Mouse (Mus musculus) liver, embryonic 12.5 days (tissue): ENCODE measurements around the gene Tgm7. TPM values are rescaled to one million over a fixed set of nuclear protein-coding genes. Genes with fewer than 3 reads are reported as not detected.
A peak's percentile ranks its signal among the peaks of the same experiment; 100 is the strongest.

Experiments used
- ATAC-seq: fragments of 200-750 bp; cut with Nextera tagmentation; 2 replicates; pipeline ENCODE4 v1.8.0; 2017; ENCODE audit warnings: moderate number of reproducible peaks, mild to moderate bottlenecking, moderate library complexity
- H3K27ac ChIP-seq: fragments of 300-500 bp; sonication (generic); 2 replicates; pipeline ENCODE4 v1.5.1; 2016; ENCODE audit warnings: mild to moderate bottlenecking
- H3K27me3 ChIP-seq: fragments of 300-500 bp; sonication (generic); replicated peaks from 2 replicates; pipeline ENCODE4 v1.6.1; 2016; ENCODE audit warnings: mild to moderate bottlenecking, moderate library complexity
- H3K36me3 ChIP-seq: fragments of 300-500 bp; sonication (generic); 2 replicates; pipeline ENCODE4 v1.6.1; 2016; ENCODE audit warnings: mild to moderate bottlenecking, moderate library complexity
- H3K4me1 ChIP-seq: fragments of 300-500 bp; sonication (generic); 2 replicates; pipeline ENCODE4 v1.6.1; 2016
- H3K4me2 ChIP-seq: fragments of 300-500 bp; sonication (generic); 2 replicates; pipeline ENCODE4 v1.6.1; 2016; ENCODE audit warnings: mild to moderate bottlenecking, moderate library complexity
- H3K4me3 ChIP-seq: fragments of 300-500 bp; sonication (generic); 2 replicates; pipeline ENCODE4 v1.5.1; 2016; ENCODE audit warnings: mild to moderate bottlenecking, moderate library complexity
- H3K9ac ChIP-seq: fragments of 300-500 bp; sonication (generic); 2 replicates; pipeline ENCODE4 v1.6.1; 2016; ENCODE audit warnings: mild to moderate bottlenecking, moderate library complexity
- H3K9me3 ChIP-seq: fragments of 300-500 bp; sonication (generic); replicated peaks from 2 replicates; pipeline ENCODE4 v1.6.1; 2016; ENCODE audit warnings: mild to moderate bottlenecking, moderate library complexity
- WGBS: fragments of 180-500 bp; shearing (Covaris S2); methylation state at CpG from one replicate; pipeline ENCODE4 v1.1.7; 2016; ENCODE audit not compliant: insufficient replicate concordance; 5-methylcytosine and 5-hydroxymethylcytosine counted together
- polyA plus RNA-seq: library from polyadenylated mRNA; unstranded; fragments of >200 nt; fragmentation: Nextera tagmentation; extraction: Ambion mirVana; gene quantifications from 2 replicates; pipeline ENCODE4 v1.2.1, GENCODE M21; 2016

Gene Tgm7
- not detected in 2 replicates for polyA plus RNA-seq

DNA sequence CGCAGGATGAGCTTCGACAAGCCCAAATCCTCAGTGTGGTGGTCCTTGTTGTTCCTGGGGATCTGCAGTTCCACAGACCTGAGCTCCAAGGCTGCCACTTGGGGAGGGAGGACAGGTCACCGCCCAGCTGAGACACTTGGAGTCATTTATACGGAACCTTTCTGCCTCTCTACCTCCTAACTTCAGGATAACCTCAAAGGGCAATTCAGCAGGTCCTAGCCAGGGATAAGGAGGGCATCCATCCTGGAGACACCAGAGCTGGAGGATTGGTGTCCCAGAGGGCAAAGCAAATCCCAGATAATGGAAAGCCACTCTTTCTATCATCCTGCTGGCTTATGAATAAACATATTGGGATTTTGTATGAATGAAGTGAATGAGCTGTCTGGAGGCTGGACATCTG, at the start of gene Tgm7:
Gene Tgm7 (minus strand): TSS at position 101 of the 400 bp plus-strand sequence.
- peaks cover 6% of the 10 kb centered on the region; the same call in 1 of the 2 replicates for H3K27me3 ChIP-seq
- H3K4me3 ChIP-seq, result no peak within 1 kb of the TSS
- no peak for ATAC-seq
- H3K4me1 ChIP-seq, result no peaks in the 10 kb centered on the region
- no peaks in the 10 kb centered on the region for H3K9me3 ChIP-seq
- H3K36me3 ChIP-seq, result no peaks in the 10 kb centered on the region
- 81% methylated on average over 4 of the region's 4 CpGs for WGBS
- no peak within 1 kb of the TSS for H3K9ac ChIP-seq
- H3K4me2 ChIP-seq, result no peak within 1 kb of the TSS
- H3K27ac ChIP-seq, result no peak within 1 kb of the TSS

- Histone ChIP-seq H3K4me1 (peaks cover 5% of the 10 kb centered on the region; the same call in 1 of the 2 replicates), H3K9me3 (no peaks in the 10 kb centered on the region), H3K27me3 (no peaks in the 10 kb centered on the region), H3K4me3 (no peak overlapping the region), H3K9ac (no peak overlapping the region), H3K36me3 (peaks cover 57% of the 10 kb centered on the region), H3K4me2 (no peak overlapping the region), H3K27ac (no peak overlapping the region)
- no peak for ATAC-seq
- WGBS, result 69% methylated on average over 3 of the region's 3 CpGs
These were observed 43.5 kb upstream of the Tgm7 start for GRCm38 (mm10) chr2:121153100-121153499.

DNA sequence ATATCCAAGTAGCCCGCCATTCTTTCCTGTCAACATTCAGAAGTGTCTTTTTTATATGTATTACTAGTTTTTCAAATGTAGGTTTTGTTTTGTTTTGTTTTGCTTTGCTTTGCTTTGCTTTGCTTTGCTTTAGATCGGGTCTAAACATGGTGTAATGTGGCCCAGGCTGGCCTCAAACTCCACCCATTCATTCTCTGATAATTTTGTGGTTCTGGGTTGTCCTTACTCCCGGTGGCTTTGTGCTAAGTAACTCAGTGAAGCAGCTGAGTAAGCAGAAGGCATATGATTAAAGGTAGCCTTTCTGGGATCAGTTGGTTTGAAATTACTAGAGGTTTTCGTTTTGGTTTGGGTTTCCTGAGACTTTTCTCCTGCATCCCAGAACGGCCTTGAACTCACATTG, 40.1 kb upstream of the Tgm7 start:
- no peak overlapping the region for H3K27ac ChIP-seq
- no peak overlapping the region for H3K4me3 ChIP-seq
- no peaks in the 10 kb centered on the region for H3K9me3 ChIP-seq
- ATAC-seq, result no peak
- H3K4me1 ChIP-seq, result peaks cover 5% of the 10 kb centered on the region; the same call in 1 of the 2 replicates
- 53% methylated on average over 5 of the region's 5 CpGs for WGBS
- no peak overlapping the region for H3K9ac ChIP-seq
- H3K4me2 ChIP-seq, result no peak overlapping the region
- H3K27me3 ChIP-seq, result no peaks in the 10 kb centered on the region
- H3K36me3 ChIP-seq, result peaks cover 61% of the 10 kb centered on the region

- Histone ChIP-seq H3K27me3 (no peaks in the 10 kb centered on the region), H3K9ac (no peak overlapping the region), H3K9me3 (no peaks in the 10 kb centered on the region), H3K4me2 (no peak overlapping the region), H3K4me1 (peaks cover 36% of the 10 kb centered on the region), H3K4me3 (no peak overlapping the region), H3K36me3 (peaks cover 56% of the 10 kb centered on the region), H3K27ac (no peak overlapping the region)
- ATAC-seq, result no peak
- WGBS, result 44% methylated on average over 2 of the region's 2 CpGs
These were observed 32.8 kb upstream of the Tgm7 start for GRCm38 (mm10) chr2:121142415-121142814.

DNA sequence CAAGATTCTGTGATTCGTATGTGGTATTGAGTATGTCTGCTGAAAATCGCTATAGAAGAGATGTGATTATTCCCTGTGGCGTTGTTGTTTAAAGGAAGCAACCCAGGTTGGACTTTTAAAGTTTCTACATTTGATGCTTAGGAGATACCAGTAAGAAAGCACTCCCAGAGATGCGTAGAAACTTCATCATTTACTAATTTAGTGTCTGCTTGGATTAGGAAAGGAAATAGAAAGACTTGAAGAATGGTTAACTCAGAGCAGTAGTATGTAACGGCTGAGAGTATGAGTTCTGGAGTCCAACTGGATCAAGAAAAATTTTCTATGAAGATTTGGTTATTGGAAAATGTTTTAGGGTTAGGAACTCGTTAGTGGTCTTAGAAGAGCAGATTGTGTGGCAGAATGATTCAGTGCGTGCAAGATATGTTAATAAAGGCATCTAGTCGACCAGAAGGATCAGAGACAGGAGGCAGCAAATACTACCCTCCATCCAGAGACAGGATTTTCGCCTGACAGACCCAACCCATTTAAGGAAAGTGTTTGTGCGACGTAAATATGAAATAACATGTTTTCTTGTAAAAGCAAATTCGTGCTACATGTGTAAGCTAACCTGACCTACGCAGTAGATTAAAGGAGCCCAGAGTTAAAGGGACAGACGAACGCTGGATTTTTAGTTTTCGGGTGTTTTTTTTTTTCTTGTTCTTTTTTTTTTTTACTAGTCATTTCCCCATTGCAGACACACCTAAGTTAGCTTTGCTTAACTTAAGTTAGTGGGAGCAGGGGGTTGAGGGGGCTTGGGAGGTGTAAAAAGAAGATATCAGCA, 31.8 kb upstream of the Tgm7 start:
- no peak for ATAC-seq
- H3K9me3 ChIP-seq, result no peaks in the 10 kb centered on the region
- WGBS, result 67% methylated on average over 16 of the region's 16 CpGs

DNA sequence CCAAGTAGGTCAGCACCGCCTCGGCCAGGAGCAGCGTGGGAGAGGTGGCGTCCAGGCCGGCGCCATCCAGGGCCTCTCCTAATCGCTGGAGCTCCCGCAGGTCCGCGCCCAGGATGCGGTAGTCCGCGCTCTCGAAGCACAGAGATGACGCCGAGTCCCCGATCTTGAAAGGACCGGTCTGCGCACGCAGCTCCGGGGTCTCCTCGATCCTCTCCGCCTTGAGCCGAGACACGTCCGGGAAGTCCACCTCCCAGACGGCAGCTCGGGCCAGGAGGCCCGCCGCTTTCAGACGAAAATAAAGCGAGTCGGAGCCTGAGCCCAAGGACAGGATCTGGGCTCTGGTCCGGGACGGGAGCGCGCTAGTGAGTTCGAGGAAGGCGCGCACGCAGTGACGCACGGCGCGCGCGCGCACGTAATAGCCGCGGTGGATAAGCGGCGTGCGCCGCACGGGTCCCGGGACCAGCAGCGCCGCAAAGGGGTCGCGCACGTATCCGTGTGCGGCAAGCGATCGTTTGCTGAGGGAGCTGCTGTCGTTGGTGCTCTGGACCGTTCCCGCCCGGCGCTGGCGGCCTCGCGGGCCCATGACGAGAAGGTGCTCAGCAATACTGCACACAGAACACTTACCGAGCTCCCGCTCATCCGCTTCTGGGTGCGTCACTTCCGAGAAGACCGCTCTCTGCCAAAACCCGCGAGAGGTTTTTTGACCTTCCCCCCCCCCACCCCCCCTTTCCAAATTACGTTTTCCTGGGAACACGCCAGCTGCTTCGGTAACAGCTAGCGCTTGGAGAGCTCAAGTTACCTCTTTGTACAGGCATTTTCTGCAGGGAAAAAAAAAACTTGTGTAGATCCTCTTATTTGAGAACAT, 30.7 kb upstream of the Tgm7 start, which contains the start of the genes Adal and Lcmt2:
Gene Adal (plus strand): TSS at position 411 of the 865 bp plus-strand sequence.
Gene Lcmt2 (minus strand): TSS at position 636 of the 865 bp plus-strand sequence.
- WGBS, result under 1% methylated on average over 87 of the region's 87 CpGs
- peak within 1 kb of the TSS; percentile 91 for H3K27ac ChIP-seq
- no peaks in the 10 kb centered on the region for H3K27me3 ChIP-seq
- peak within 1 kb of the TSS; percentile 86 for H3K9ac ChIP-seq
- H3K9me3 ChIP-seq, result no peaks in the 10 kb centered on the region
- peak within 1 kb of the TSS; percentile 81 for H3K4me3 ChIP-seq
- H3K4me2 ChIP-seq, result peak within 1 kb of the TSS; percentile 95
- ATAC-seq, result peak; percentile 96
- peaks cover 42% of the 10 kb centered on the region for H3K36me3 ChIP-seq
- H3K4me1 ChIP-seq, result peaks cover 36% of the 10 kb centered on the region

More for the DNA sequence above, 31.8 kb upstream of the Tgm7 start:
- Histone ChIP-seq H3K27ac (peak overlapping the region; percentile 91; the same call in 1 of the 2 replicates), H3K4me1 (peaks cover 36% of the 10 kb centered on the region), H3K36me3 (peaks cover 50% of the 10 kb centered on the region), H3K27me3 (no peaks in the 10 kb centered on the region), H3K9ac (peak overlapping the region; percentile 86), H3K4me3 (peak overlapping the region; percentile 81), H3K4me2 (peak overlapping the region; percentile 95)

- Histone ChIP-seq H3K36me3 (peaks cover 36% of the 10 kb centered on the region), H3K9me3 (no peaks in the 10 kb centered on the region), H3K9ac (peak overlapping the region; percentile 86), H3K4me3 (peak overlapping the region; percentile 81), H3K27ac (peak overlapping the region; percentile 91), H3K27me3 (no peaks in the 10 kb centered on the region), H3K4me1 (peaks cover 36% of the 10 kb centered on the region), H3K4me2 (peak overlapping the region; percentile 95)
- no peak for ATAC-seq
- WGBS, result 45% methylated on average over 29 of the region's 29 CpGs
These were observed 29.8 kb upstream of the Tgm7 start for GRCm38 (mm10) chr2:121139266-121140017.

- Histone ChIP-seq H3K9me3 (no peaks in the 10 kb centered on the region), H3K4me2 (no peak overlapping the region), H3K4me1 (peaks cover 36% of the 10 kb centered on the region), H3K4me3 (no peak overlapping the region), H3K36me3 (peaks cover 23% of the 10 kb centered on the region), H3K27ac (no peak overlapping the region), H3K27me3 (no peaks in the 10 kb centered on the region), H3K9ac (no peak overlapping the region)
- no peak for ATAC-seq
- 89% methylated on average over 4 of the region's 4 CpGs for WGBS
These were observed 27.8 kb upstream of the Tgm7 start for GRCm38 (mm10) chr2:121137371-121137770.

- Histone ChIP-seq H3K27ac (no peak overlapping the region), H3K4me1 (no peaks in the 10 kb centered on the region), H3K4me3 (no peak overlapping the region), H3K36me3 (peaks cover 5% of the 10 kb centered on the region; the same call in 1 of the 2 replicates), H3K9me3 (no peaks in the 10 kb centered on the region), H3K27me3 (no peaks in the 10 kb centered on the region), H3K9ac (no peak overlapping the region), H3K4me2 (no peak overlapping the region)
- WGBS, result 62% methylated on average over 1 of the region's 1 CpGs
- ATAC-seq, result no peak
These were observed 23.2 kb upstream of the Tgm7 start for GRCm38 (mm10) chr2:121132822-121133221.

GRCm38 (mm10) chr2:121128865-121129620, 19.4 kb upstream of the Tgm7 start:
- H3K9ac ChIP-seq, result no peak overlapping the region
- no peak overlapping the region for H3K27ac ChIP-seq
- no peaks in the 10 kb centered on the region for H3K36me3 ChIP-seq
- H3K4me2 ChIP-seq, result no peak overlapping the region
- no peaks in the 10 kb centered on the region for H3K27me3 ChIP-seq
- H3K9me3 ChIP-seq, result no peaks in the 10 kb centered on the region
- H3K4me1 ChIP-seq, result no peaks in the 10 kb centered on the region
- no peak overlapping the region for H3K4me3 ChIP-seq
- WGBS, result 56% methylated on average over 9 of the region's 9 CpGs
- ATAC-seq, result no peak

DNA sequence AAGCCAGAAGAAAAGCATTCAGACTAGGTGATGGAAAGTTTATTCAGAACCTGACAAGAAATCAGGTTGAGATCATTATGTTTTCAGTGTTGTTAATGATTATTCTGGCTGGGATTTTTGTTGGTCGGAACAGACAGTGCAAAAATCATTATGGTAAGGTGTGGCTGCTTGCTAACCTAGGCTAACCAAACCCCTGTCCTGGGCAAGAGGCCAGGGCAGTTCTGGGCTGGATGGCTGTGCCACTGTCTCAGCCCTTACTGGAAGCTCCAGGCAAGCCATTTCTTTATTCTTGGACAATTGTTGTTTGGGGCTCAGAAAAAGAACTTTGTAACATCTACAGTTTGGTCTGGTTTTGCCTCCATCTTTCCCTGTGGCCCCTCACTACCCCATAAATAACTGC, 17.9 kb upstream of the Tgm7 start:
- 58% methylated on average over 1 of the region's 1 CpGs for WGBS
- no peak for ATAC-seq
- H3K27me3 ChIP-seq, result no peaks in the 10 kb centered on the region
- H3K4me2 ChIP-seq, result no peak overlapping the region
- no peaks in the 10 kb centered on the region for H3K9me3 ChIP-seq
- no peak overlapping the region for H3K27ac ChIP-seq
- no peaks in the 10 kb centered on the region for H3K36me3 ChIP-seq
- no peak overlapping the region for H3K9ac ChIP-seq
- H3K4me3 ChIP-seq, result no peak overlapping the region
- no peaks in the 10 kb centered on the region for H3K4me1 ChIP-seq
